Mouse (Mus musculus) CD4-positive, CD25-positive, alpha-beta regulatory T cell, adult 4 months (primary cell): ENCODE measurements around the gene Acap2. TPM values are rescaled to one million over a fixed set of nuclear protein-coding genes. Genes with fewer than 3 reads are reported as not detected.

Source experiments
- ATAC-seq: one replicate; pipeline ENCODE4 v1.8.0; 2017
- polyA plus RNA-seq, 2 experiments: library from polyadenylated mRNA; unstranded; fragments of 100-300 nt; shearing (Covaris generic); gene quantifications; one replicate each; pipeline ENCODE4 v1.2.1; 2017

The Acap2 gene
- polyA plus RNA-seq, 2 experiments from 2014 or later, result 11.1 to 13.0 TPM

DNA sequence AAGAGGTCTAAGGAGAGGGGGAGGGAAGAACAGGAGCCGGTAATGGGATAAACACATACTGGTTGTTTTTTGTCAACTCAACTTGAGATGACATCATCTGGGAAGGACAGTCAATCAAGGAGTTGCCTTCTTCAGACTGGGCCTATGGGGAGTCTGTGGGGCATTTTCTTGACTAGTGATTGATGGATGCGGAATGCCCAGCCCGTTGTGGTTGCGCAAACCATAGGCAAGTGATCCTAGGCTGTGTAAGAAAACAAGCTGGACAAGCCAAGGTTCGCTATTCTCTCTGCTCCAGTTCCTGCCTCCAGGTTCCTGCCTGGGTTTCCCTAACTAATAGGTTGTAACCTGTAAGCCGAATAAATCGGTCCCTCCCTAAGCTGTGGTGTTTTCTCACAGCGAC, 4.1 kb upstream of the Acap2 start:
- ATAC-seq, result no peak

DNA sequence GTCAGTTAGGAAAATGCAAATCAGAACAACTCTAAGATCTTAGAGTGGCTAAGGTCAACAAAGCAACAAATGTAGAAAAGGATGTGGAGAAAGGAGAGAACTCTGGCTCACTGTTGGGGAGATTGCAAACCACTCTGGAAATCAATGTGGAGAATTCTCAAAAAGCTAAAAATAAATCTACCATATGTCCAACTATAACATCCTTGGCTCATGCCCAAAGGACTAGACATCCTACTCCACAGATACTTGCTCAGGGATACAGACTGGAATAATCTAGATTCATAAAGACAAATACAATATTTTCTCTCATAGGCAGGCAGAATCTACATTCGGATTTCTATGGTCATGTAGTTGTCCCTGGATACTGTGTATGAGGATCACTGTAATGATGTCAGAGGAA, 3.2 kb upstream of the Acap2 start:
- ATAC-seq, result no peak

- no peak for ATAC-seq
Measured at GRCm38 (mm10) chr16:31201704-31202103, 659 bp upstream of the Acap2 start.

GRCm38 (mm10) chr16:31199926-31200789, 887 bp downstream of the Acap2 start:
- peak; percentile 17 for ATAC-seq

- no peak for ATAC-seq
Measured at GRCm38 (mm10) chr16:31199591-31199925, 1.5 kb downstream of the Acap2 start.

DNA sequence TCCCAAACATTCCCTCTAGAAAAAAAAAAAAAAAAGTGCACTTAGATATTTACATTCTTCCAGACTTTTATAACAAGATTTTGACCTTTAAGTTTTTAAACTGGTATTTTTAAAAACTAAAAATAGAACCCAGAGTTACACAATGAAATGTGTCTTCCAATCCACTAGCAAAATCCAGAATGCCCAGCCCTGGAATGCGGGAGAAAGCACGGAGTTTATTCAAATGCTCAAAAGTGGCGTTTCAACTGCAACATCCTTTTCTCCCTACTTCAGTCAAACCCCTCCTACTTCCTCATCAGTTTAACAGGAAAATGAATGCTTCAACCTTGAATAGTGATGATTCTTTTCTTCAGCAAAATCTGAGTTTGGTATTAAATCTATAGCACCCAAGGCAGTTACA, 4.1 kb downstream of the Acap2 start:
- no peak for ATAC-seq

GRCm38 (mm10) chr16:31192526-31192925, 8.5 kb downstream of the Acap2 start:
- no peak for ATAC-seq

- ATAC-seq, result peak; percentile 91
Measured at GRCm38 (mm10) chr16:31191818-31192217, 9.2 kb downstream of the Acap2 start.

DNA sequence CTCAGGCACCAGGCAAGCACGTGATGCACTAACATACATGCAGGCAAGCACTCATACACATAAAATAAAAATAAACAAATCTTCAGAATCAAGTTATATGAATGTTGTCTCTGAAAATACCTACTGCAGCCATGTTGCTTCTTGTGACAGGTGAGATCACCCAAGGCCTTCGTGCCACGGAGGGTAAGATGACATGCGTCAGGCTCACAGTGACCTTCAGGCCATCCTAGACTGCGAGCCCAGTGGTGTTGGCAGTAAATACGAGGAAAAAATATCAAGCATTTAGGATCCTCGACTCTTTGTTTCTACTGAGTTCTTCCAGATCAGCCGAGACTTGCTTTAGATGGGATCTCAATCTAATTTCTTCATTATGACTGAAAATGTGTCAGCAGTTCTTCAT, 10.6 kb downstream of the Acap2 start:
- ATAC-seq, result no peak

DNA sequence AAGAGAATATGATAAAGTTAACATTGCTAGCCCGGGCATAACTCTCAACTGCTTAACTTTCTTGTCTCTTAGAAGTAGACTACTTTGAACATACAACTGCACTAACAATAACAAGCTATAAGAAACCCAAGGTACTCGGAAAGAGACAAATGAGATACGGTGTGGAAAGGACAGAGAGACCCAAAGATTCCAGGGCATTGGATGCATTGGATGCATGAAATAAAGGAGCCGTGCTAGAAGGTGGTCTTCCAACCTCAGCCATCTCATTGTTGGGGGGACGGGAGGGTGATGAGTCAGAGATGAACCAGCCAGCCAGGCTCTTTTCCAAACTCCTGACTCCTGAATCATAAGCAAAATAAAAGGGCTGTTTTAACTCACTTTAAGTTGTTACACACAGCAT, 11.8 kb downstream of the Acap2 start:
- ATAC-seq, result no peak

DNA sequence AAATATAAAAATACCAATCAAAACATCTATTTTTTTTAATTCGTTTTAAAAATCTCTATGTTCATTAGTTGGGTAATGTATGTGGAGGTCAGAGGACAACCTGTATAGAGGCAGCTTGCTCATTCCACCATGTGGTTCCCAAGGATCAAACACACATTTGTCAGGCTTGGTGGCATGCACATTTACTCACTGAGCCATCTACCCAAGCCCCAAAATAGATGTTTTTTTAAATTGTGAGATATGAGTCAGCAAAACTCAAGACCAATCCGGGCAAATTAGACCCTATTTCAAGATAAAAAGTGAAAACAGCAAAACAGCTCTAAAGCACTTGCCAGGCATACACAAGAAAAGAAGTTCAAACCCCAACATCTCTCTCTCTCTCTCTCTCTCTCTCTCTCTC, 12.2 kb downstream of the Acap2 start:
- no peak for ATAC-seq

DNA sequence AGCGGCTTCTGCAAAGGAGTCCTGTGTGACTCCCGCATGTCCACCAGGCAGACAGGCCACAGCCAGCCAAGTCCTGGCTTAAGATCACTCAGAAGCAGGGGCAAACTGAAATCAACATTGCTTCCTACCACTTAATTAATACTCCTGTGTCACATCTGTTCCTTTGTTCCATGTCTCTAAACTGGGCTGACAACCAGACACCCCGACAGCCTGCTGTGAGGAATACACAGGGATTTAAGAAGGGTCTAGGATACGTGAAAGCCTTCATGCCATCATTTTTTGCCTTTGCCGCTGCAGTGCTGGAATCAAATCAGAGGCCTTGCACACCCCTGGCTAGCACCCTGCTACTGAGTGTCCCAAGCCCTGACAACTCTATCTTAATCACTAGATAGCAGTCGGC, 12.8 kb downstream of the Acap2 start:
- ATAC-seq, result no peak

DNA sequence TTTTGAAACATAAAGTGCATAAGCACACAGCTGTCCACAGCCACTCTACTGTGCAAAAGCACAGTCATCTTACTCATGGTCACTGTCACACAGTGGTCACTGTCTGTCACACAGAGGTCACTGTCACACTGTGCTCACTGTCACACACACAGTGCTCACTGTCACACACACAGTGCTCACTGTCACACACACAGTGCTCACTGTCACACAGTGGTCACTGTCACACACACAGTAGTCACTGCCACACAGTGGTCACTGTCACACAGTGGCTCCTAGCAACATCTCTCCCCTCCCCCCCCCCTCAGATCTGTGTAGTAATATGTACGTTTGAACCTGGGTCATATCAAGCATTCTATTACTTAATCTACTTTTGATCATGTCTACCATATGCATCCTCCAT, 13.9 kb downstream of the Acap2 start:
- no peak for ATAC-seq

DNA sequence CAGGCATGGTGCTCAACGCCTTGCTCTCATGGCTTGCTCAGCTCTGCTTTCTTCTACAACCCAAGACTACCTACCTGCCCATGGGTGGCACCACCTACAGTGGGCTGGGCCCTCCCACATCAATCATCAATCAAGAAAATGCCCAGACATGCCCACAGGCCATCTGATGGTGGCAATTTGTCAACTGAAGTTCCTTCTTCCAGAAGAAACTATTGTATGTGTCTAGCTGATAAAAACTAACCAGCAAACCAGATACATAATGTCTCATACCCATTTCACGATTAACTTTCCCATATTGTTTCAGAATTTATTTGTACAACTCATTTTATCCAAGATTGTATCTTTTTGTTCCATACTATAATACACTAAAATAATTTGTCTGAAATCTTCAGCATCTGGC, 15.3 kb downstream of the Acap2 start:
- ATAC-seq, result no peak

- ATAC-seq, result no peak
Measured at GRCm38 (mm10) chr16:31184727-31185126, 16.3 kb downstream of the Acap2 start.

DNA sequence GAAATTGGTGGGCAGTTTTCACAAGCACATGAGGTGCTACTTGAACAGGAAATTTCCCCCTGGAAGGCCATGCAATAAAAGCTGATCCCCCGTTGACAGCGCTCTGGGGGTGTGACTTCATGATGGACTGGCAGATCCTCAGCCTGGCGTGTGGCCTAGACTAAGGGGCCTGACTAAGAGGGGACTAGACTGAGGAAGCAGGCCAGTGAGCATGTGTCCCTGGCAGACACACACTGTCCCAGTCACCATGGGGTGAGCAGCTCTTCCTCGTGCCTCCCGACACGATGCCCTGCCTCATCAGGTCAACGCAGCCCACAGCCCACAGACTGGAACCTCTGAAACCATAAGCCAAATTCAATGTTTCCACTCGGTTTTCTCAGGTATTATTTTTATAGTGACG, 18.5 kb downstream of the Acap2 start:
- no peak for ATAC-seq

DNA sequence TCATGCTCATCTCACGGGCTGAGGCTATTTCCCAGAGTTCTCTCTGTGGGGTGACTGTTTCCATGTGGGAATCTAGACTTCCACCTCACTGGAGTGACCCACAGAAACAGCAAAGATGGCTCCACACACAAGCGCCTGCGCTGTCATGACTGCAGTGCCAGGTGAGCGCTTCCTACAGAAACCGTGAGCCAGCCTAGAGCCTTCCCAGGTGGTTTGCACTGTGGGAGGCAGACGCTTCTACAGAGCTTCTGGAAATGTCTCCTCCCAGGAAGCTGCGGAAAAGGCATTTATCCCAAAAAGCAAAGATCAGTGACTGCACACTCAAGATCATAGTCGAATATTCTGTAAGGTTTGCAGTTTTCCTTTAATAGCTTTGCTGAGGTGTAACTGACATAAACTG, 20.2 kb downstream of the Acap2 start:
- no peak for ATAC-seq

- ATAC-seq, result no peak
Measured at GRCm38 (mm10) chr16:31179384-31179783, 21.7 kb downstream of the Acap2 start.

DNA sequence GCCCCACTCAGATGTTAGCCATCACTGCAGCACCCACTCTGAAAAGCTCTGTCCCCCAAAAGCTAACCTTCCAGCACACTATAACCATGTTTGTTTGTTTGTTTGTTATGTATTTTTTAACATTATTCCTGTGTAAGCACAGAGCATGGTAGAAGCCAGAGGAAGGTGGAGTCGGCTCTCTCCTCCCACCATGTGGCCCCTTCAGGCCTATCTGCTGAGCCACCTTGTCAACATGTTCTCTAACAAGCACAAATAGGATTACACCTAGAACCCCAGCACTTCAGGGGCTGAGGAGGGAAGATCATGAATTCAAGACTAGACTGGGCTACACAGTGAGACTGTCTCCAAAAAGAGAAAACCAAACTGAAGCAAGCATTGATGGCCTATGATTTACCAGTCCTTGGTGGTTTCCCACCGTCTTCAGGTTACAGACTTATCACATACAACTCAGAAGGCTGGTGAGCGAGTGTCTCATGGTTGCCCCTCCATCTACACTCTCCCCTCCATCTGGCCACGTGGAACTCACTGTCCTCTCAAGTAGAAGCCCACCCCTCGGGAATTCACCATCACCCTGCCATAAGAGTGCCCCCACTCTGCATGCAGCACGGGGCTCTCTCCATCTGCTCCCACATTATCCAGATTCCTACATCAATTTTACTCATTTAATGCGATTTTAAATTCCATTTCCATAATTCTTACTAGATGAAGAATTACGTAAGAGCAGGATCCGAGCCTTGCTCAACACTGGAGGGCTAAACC, 26.0 kb downstream of the Acap2 start:
- no peak for ATAC-seq

DNA sequence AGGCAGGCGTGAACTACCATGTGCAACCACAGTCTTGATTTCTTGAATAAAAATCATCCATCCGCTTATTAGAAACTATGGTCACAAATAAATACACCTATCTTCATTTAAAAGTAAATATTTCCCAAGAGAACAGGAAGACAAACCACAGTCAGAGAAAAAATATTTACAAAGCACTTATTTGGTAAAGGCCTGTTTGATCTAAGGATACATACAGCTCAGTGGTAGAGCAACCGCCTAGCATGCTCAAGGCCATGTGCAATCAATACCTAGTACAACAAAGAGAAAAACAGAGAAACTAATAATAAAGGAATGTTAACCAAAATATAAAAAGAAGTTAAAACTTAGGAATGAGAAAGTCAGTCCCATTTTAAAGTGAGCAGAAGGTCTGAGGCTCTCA, 28.8 kb downstream of the Acap2 start:
- ATAC-seq, result no peak

DNA sequence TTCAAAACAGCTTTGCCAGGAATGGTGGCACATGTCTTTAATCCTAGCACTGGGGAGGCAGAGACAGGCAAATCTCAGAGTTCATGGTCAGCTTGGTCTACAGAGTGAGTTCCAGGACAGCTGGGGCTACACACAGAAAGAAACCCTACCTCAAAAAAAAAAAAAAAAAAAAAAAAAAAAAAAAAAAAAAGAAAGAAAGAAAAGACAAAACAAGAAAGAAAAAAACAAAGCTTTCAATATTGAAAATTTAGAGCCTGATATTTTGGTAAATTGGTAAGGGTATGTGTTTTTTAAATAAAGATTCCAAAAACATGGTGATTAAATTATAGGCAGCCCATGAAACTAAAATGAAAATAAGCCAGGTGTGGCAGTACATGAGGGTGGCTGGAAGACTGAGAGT, 29.6 kb downstream of the Acap2 start:
- ATAC-seq, result no peak

DNA sequence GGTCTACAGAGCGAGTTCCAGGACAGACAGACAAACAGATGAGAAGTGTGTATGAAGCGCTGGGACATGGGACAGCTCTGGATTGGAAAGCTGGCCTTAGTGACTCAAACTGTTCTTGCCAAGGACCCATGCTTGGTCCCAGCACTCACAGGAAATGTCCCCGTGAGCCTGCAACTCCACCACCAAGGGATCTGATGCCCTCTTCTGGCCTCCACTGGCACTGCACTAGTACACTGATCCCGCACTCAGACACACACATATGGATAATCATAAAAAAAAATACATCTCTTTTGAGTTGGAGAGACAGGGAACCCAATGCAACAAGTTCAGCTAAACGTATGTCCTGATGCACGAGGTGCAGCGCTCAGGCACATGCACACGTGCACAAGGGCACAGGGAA, 30.7 kb downstream of the Acap2 start:
- ATAC-seq, result no peak

DNA sequence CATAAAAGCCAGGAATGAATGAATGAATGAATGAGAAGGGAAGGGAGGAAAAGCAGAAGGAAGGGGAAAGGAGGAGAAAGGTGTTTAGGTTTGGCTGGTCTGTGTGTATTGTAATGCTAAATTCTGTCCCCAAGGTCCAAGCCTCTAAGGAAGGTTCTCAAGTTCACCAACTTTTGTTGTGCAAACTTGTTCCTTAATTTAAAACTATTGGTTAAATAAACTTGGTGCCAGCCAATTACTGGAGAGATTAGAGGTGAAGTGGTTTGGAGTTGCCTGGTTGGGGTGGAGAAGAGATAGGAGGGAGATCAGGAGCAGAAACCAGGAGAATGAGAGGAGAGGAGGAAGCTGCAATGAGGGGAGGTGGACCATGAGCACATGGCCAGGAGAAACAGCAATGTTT, 31.4 kb downstream of the Acap2 start:
- ATAC-seq, result no peak

DNA sequence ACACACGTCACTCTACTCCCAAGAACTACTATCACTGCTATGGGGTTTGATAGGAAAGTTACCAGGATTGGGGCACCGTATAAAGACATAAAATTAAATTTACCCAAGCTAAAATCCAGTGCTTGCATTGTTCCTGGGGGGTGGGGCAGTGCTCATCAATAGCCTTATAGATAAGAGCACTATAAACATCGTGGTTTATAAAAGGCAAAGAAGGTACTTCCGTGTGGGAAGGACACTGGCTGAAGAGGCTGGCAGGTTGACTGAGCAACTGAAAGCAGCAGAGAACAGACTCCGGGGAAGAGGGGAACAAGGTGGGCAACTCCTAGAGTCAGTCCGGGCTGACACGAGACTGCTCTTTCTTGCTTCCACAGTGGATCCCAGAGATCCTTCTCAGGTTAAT, 33.1 kb downstream of the Acap2 start:
- no peak for ATAC-seq
